Mouse (Mus musculus) mouse embryonic stem cell (cell line): Measurements from ENCODE around the gene Acot4.
"Not testable (repeated sequence)": the region's sequence is repeated elsewhere in the genome, so short reads cannot be mapped to it uniquely, and the experiment has no call there.

ENCODE experiments used
- in situ Hi-C, 2 experiments: fragments of 300-500 bp; cut with MboI; formaldehyde crosslinking; loops; 1 replicate in 1 of 2; 3 replicates in 1 of 2; pipeline ENCODE4 v1.14.3; 2019 to 2020; ENCODE audit warnings: low sequenced_read_pairs in 2 of 2, low pct_unique_long_range_greater_than_20kb in 1 of 2, mixed read lengths in 1 of 2; ENCODE audit not compliant: unreplicated experiment in 1 of 2

Gene Acot4

GRCm38 (mm10) chr12:84063833-84064232 lies 25.7 kb downstream of the Acot4 start:
- in situ Hi-C loops, result loop anchor here (5.0 to 25.0 kb wide), 3 partner anchors 102 to 352 kb away; no protein-coding TSS in a partner anchor

DNA sequence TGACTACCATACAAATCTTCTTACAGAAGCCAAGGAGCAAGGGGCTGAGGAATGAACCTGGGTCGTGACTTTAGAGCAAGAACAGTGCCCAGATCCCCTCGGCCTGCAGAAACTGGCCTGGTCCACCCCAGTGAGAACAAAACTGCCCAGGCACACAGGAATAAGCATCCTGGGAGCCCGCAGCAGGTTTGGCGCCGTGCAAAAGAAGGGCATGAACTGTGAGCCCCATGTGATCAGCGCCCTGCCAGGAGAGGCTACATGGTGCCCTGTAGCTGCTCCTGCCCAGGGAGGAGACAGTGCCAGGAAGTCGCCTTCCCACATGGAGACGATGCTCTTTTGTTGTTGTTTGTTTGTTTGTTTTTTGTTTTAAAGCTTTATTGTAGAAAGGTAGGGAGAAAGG lies 26.4 kb downstream of the Acot4 start:
- in situ Hi-C loops, result loop anchor here (5.0 to 25.0 kb wide), 3 partner anchors 102 to 352 kb away; no protein-coding TSS in a partner anchor

- in situ Hi-C loops, result loop anchor here (25.0 kb wide), 2 partner anchors 280 to 355 kb away; no protein-coding TSS in a partner anchor
Observed at GRCm38 (mm10) chr12:84067752-84068151, 29.6 kb downstream of the Acot4 start.

- in situ Hi-C loops, result loop anchor here (25.0 kb wide), 2 partner anchors 281 to 356 kb away; no protein-coding TSS in a partner anchor
Observed at GRCm38 (mm10) chr12:84068296-84068695, 30.1 kb downstream of the Acot4 start.

DNA sequence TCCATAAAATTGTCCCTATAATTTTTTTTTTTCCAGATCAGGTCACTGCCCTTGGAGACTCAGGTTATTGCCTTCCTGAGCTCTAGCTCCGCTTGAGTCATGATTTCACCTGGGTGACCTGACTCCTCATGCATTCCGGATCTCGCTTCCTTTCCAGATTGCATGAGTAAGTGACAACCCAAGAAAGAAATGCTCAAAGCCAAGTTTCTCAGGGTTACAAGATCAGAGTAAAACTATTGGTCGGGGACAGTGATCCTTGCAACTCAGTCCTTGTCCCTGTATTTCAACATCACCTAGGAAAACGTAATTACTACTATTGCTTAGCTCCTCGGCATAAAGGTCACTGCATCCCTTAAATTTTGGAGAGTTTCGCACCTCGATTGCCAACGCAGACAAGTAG lies 30.8 kb downstream of the Acot4 start, which contains the start of gene Acot5:
Gene Acot5, plus strand, starts transcription at position 340 of the 400 bp plus-strand sequence.
- in situ Hi-C loops, result loop anchor here (25.0 kb wide), 2 partner anchors 282 to 357 kb away; no protein-coding TSS in a partner anchor

GRCm38 (mm10) chr12:84069582-84069981 lies 31.4 kb downstream of the Acot4 start:
- in situ Hi-C loops, result loop anchor here (25.0 kb wide), 2 partner anchors 282 to 357 kb away; no protein-coding TSS in a partner anchor

- in situ Hi-C loops, result loop anchor here (25.0 kb wide), 2 partner anchors 284 to 359 kb away; no protein-coding TSS in a partner anchor
Observed at GRCm38 (mm10) chr12:84071696-84072095, 33.5 kb downstream of the Acot4 start.

GRCm38 (mm10) chr12:84077371-84077990 lies 39.3 kb downstream of the Acot4 start:
- in situ Hi-C loops, result no loop called here

DNA sequence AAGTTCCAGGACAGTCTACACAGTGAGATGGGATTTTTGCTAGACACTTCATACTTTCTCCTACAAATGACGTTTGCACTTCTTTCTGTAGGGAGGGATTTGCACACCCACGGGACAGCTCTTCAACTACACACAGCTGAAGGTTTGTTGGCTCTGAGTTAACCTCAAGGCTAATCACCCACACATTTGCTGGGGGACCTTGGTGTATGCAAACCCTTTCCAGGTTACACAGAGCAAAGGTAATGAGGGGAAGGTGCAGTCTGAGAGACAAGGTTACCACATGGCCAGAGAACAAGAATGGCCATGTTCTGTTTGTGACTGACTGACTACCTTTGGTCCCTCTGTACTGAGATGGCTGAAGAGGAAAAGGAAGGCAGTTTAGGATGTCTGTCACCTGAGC lies 45.7 kb downstream of the Acot4 start:
- in situ Hi-C loops, result no loop called here

DNA sequence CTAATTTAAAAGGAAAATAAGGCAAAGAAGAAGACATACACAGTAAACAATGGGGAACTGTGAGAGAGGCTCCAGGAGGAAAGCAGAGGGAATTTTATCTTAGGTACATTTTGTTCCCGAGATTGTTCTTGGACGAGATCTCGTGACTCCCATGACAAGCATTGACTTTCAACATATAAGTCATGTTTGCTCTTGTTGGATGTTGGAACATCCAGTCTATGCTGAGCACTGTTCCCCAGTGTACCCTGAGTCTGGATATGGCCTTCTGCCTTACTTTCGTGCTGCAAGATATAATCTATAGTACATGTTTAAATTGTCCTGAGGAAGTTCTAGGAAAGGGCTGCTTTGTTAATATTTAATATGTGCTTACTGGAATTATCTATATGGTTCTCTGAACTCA lies 46.4 kb downstream of the Acot4 start:
- in situ Hi-C loops, result no loop called here

- in situ Hi-C loops, result not testable (repeated sequence)
Observed at GRCm38 (mm10) chr12:84094666-84095065, 56.5 kb downstream of the Acot4 start.
